Mouse (Mus musculus) CH12.LX (cell line): ENCODE measurements around the gene Flad1. TPM values are rescaled to one million over a fixed set of nuclear protein-coding genes. Genes with fewer than 3 reads are reported as not detected.
A peak's percentile ranks its signal among the peaks of the same experiment; 100 is the strongest.

Experiments used
- DNase-seq: peaks from one replicate; pipeline ENCODE4 v3.0.0-alpha.2; 2013; ENCODE audit errors: extremely low read depth
- H3K27ac ChIP-seq: 2 replicates; pipeline ENCODE4 v1.5.1; 2012; ENCODE audit warnings: low read depth, mild to moderate bottlenecking, control low read depth, moderate library complexity; ENCODE audit not compliant: insufficient read depth
- H3K27me3 ChIP-seq: replicated peaks from 2 replicates; pipeline ENCODE3; 2012; ENCODE audit warnings: inconsistent platforms
- H3K36me3 ChIP-seq, 2 experiments: replicated peaks in 1 of 2; 2 replicates each; pipeline versions ENCODE3 to v1.6.1; 2012; ENCODE audit warnings: inconsistent platforms in 1 of 2, low read length in 1 of 2, mild to moderate bottlenecking in 1 of 2, mixed read lengths in 1 of 2, moderate library complexity in 1 of 2; ENCODE audit not compliant: control insufficient read depth in 1 of 2, insufficient read depth in 1 of 2
- H3K4me1 ChIP-seq, 2 experiments: 2 replicates each; pipeline ENCODE4 v1.6.1; 2012; ENCODE audit warnings: inconsistent platforms in 1 of 2, moderate library complexity in 1 of 2; ENCODE audit not compliant: insufficient read depth in 2 of 2, control insufficient read depth in 1 of 2
- H3K4me2 ChIP-seq: 2 replicates; pipeline ENCODE4 v1.6.1; 2012; ENCODE audit warnings: low read depth, mild to moderate bottlenecking, control low read depth; ENCODE audit not compliant: poor library complexity, insufficient read depth, severe bottlenecking
- H3K4me3 ChIP-seq, 3 experiments: fragments of 150-350 bp in 1 of 3; sonication (generic) in 1 of 3; replicated peaks in 1 of 3; 2 replicates each; pipeline versions ENCODE3 to v1.5.1; 2011 to 2012; ENCODE audit warnings: low read depth in 2 of 3, low read length in 2 of 3, mild to moderate bottlenecking in 2 of 3, moderate library complexity in 2 of 3, control low read depth in 1 of 3, improper control_type of control experiment in 1 of 3, inconsistent platforms in 1 of 3, mixed read lengths in 1 of 3; ENCODE audit not compliant: poor library complexity in 1 of 3
- H3K79me2 ChIP-seq: replicated peaks from 2 replicates; pipeline ENCODE4 v1.6.1; 2012; ENCODE audit warnings: mild to moderate bottlenecking, moderate library complexity; ENCODE audit not compliant: control insufficient read depth, poor library complexity, insufficient read depth, severe bottlenecking; ENCODE audit errors: extremely low read depth
- H3K9ac ChIP-seq: 2 replicates; pipeline ENCODE4 v1.6.1; 2012; ENCODE audit warnings: low read depth, mild to moderate bottlenecking, control low read depth, moderate library complexity; ENCODE audit not compliant: insufficient read depth
- H3K9me3 ChIP-seq: replicated peaks from 2 replicates; pipeline ENCODE3; 2012; ENCODE audit warnings: low read length, inconsistent platforms, mixed read lengths
- CHD1 ChIP-seq: IDR thresholded peaks from 2 replicates; pipeline ENCODE4 v1.6.1; 2012; ENCODE audit warnings: low read depth, low read length, improper control_type of control experiment, inconsistent platforms
- CHD2 ChIP-seq: IDR thresholded peaks from 2 replicates; pipeline ENCODE4 v1.6.1; 2011; ENCODE audit warnings: low read length, improper control_type of control experiment
- CTCF ChIP-seq, 2 experiments: IDR thresholded peaks in 1 of 2; conservative IDR thresholded peaks in 1 of 2; 2 replicates each; pipeline ENCODE4 v1.5.1; 2011 to 2012; ENCODE audit warnings: low read depth in 2 of 2, low read length in 2 of 2, improper control_type of control experiment in 1 of 2, inconsistent platforms in 1 of 2, mild to moderate bottlenecking in 1 of 2, moderate library complexity in 1 of 2
- E2F4 ChIP-seq: IDR thresholded peaks from 2 replicates; pipeline ENCODE4 v1.6.1; 2011; ENCODE audit warnings: low read depth, low read length, improper control_type of control experiment; ENCODE audit not compliant: insufficient replicate concordance
- EP300 ChIP-seq: IDR thresholded peaks from 2 replicates; pipeline ENCODE4 v1.6.1; 2011; ENCODE audit warnings: low read length, improper control_type of control experiment
- ETS1 ChIP-seq: conservative IDR thresholded peaks from 2 replicates; pipeline ENCODE4 v1.6.1; 2012; ENCODE audit warnings: low read depth, mild to moderate bottlenecking, inconsistent platforms, low read length, improper control_type of control experiment, moderate library complexity
- HCFC1 ChIP-seq: IDR thresholded peaks from 2 replicates; pipeline ENCODE4 v1.6.1; 2012; ENCODE audit warnings: low read depth, mild to moderate bottlenecking, inconsistent platforms, low read length, improper control_type of control experiment
- IRF4 ChIP-seq: IDR thresholded peaks from 2 replicates; pipeline ENCODE4 v1.6.1; 2014; ENCODE audit warnings: low read depth, mild to moderate bottlenecking, inconsistent platforms, low read length, improper control_type of control experiment
- JUN ChIP-seq: IDR thresholded peaks from 2 replicates; pipeline ENCODE4 v1.6.1; 2011; ENCODE audit warnings: low read depth, mild to moderate bottlenecking, low read length, improper control_type of control experiment, moderate library complexity; ENCODE audit not compliant: insufficient read depth
- JUND ChIP-seq: conservative IDR thresholded peaks from 2 replicates; pipeline ENCODE4 v1.6.1; 2011; ENCODE audit warnings: low read depth, low read length, improper control_type of control experiment
- KAT2A ChIP-seq: IDR thresholded peaks from 2 replicates; pipeline ENCODE4 v1.6.1; 2012; ENCODE audit warnings: low read length, improper control_type of control experiment, inconsistent platforms; ENCODE audit not compliant: insufficient replicate concordance
- MAX ChIP-seq: IDR thresholded peaks from 2 replicates; pipeline ENCODE4 v1.6.1; 2011; ENCODE audit warnings: low read length, improper control_type of control experiment
- MAZ ChIP-seq: IDR thresholded peaks from 2 replicates; pipeline ENCODE4 v1.6.1; 2012; ENCODE audit warnings: low read depth, mild to moderate bottlenecking, inconsistent platforms, low read length, improper control_type of control experiment, moderate library complexity
- MEF2A ChIP-seq: IDR thresholded peaks from 2 replicates; pipeline ENCODE4 v1.6.1; 2014; ENCODE audit warnings: low read depth, mild to moderate bottlenecking, inconsistent platforms, low read length, improper control_type of control experiment, borderline replicate concordance
- MXI1 ChIP-seq: IDR thresholded peaks from 2 replicates; pipeline ENCODE4 v1.6.1; 2011; ENCODE audit warnings: mild to moderate bottlenecking, low read depth, low read length, improper control_type of control experiment
- MYC ChIP-seq: IDR thresholded peaks from 2 replicates; pipeline ENCODE4 v1.6.1; 2011; ENCODE audit warnings: low read depth, mild to moderate bottlenecking, improper control_type of control experiment, low read length
- NELFE ChIP-seq: IDR thresholded peaks from 2 replicates; pipeline ENCODE4 v1.6.1; 2011; ENCODE audit warnings: low read depth, low read length, improper control_type of control experiment
- PAX5 ChIP-seq: IDR thresholded peaks from 2 replicates; pipeline ENCODE4 v1.6.1; 2012; ENCODE audit warnings: low read length, inconsistent platforms, mixed read lengths
- POLR2AphosphoS2 ChIP-seq: IDR thresholded peaks from 2 replicates; pipeline ENCODE4 v1.6.1; 2011; ENCODE audit warnings: low read depth, low read length, improper control_type of control experiment
- RCOR1 ChIP-seq: conservative IDR thresholded peaks from 2 replicates; pipeline ENCODE4 v1.6.1; 2012; ENCODE audit warnings: low read depth, mild to moderate bottlenecking, inconsistent platforms, low read length, improper control_type of control experiment
- SIN3A ChIP-seq: IDR thresholded peaks from 2 replicates; pipeline ENCODE4 v1.6.1; 2012; ENCODE audit warnings: low read length, improper control_type of control experiment, inconsistent platforms
- SMC3 ChIP-seq: IDR thresholded peaks from 2 replicates; pipeline ENCODE4 v1.6.1; 2011; ENCODE audit warnings: low read depth, low read length, improper control_type of control experiment
- TBP ChIP-seq: conservative IDR thresholded peaks from 2 replicates; pipeline ENCODE4 v1.6.1; 2011; ENCODE audit warnings: low read depth, low read length, improper control_type of control experiment
- TCF12 ChIP-seq: IDR thresholded peaks from 2 replicates; pipeline ENCODE4 v1.6.1; 2014; ENCODE audit warnings: low read depth, mild to moderate bottlenecking, inconsistent platforms, low read length, improper control_type of control experiment
- USF1 ChIP-seq: IDR thresholded peaks from 2 replicates; pipeline ENCODE4 v1.6.1; 2014; ENCODE audit warnings: low read depth, mild to moderate bottlenecking, inconsistent platforms, low read length, improper control_type of control experiment
- USF2 ChIP-seq: conservative IDR thresholded peaks from 2 replicates; pipeline ENCODE4 v1.6.1; 2011; ENCODE audit warnings: low read depth, low read length, improper control_type of control experiment
- ZC3H11A ChIP-seq: IDR thresholded peaks from 2 replicates; pipeline ENCODE4 v1.6.1; 2012; ENCODE audit warnings: low read depth, mild to moderate bottlenecking, inconsistent platforms, low read length, improper control_type of control experiment
- ZKSCAN1 ChIP-seq: IDR thresholded peaks from 2 replicates; pipeline ENCODE4 v1.6.1; 2012; ENCODE audit warnings: low read depth, inconsistent platforms, low read length, improper control_type of control experiment, borderline replicate concordance
- ZMIZ1 ChIP-seq: IDR thresholded peaks from 2 replicates; pipeline ENCODE4 v1.6.1; 2012; ENCODE audit warnings: low read depth, mild to moderate bottlenecking, inconsistent platforms, low read length, improper control_type of control experiment
- dilution Hi-C: fragments of 300-500 bp; cut with MboI; formaldehyde crosslinking; loops from 2 replicates; pipeline ENCODE4 v1.14.3; 2020; ENCODE audit warnings: low sequenced_read_pairs; ENCODE audit not compliant: extremely low pct_unique_long_range_greater_than_20kb, extremely low pct_ligation_motif_present
- in situ Hi-C: fragments of 300-500 bp; cut with MboI; formaldehyde crosslinking; loops from 3 replicates; pipeline ENCODE4 v1.14.3; 2019; ENCODE audit warnings: low sequenced_read_pairs, low pct_ligation_motif_present, low pct_unique_long_range_greater_than_20kb, mixed read lengths
- polyA plus RNA-seq: library from polyadenylated mRNA; unstranded; fragments of >175 nt; gene quantifications from 2 replicates; pipeline ENCODE4 v1.2.1, GENCODE M21; 2012; ENCODE audit warnings: low read depth; ENCODE audit not compliant: insufficient read length
- total RNA-seq, 2 experiments: library from RNA; depleted of rRNA; stranded (reverse); fragments of 300-350 nt in 1 of 2; fragments of >200 nt in 1 of 2; gene quantifications; 2 replicates each; pipeline ENCODE4 v1.2.3; 2012 to 2014

Flad1 gene
- total and polyA plus RNA-seq, 3 experiments = 26.0 to 31.1 (median 26.9) TPM

DNA sequence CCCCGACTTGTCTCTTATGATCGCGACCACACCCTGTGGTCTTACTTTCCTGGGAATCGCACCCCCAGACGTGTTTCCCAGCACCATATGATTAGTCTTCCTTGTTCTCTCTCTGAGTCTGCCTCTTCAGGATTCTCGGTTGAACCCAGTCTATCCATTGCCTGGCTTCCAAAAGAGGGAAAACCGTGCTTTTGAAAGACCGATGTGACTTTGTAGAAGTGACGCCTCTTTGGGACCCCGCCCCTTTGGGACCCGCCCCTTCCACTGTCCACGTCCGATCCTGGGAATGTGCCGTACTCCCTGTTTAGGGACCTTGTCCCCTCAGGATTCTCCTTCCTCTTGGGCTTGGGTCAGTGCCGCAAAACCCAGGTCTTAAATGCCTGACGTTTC lies 7.2 kb upstream of the Flad1 start:
- peak overlapping the region; percentile 69 to 85 (median 81) for H3K4me3 ChIP-seq
- peaks cover 40 to 49% of the 10 kb centered on the region in 2 experiments for H3K36me3 ChIP-seq
- DNase-seq = peak; percentile 37
- H3K27me3 ChIP-seq = no peaks in the 10 kb centered on the region
- H3K9me3 ChIP-seq = peaks cover 8% of the 10 kb centered on the region
- TF ChIP-seq KAT2A (no peak), ZMIZ1 (no peak), TBP (no peak; the same call in 1 of the 2 replicates), HCFC1 (no peak), SIN3A (peak; percentile 18; the same call in 1 of the 2 replicates), CTCF (conservative IDR thresholded peaks at IDR 0.05 in 1 of 2, IDR thresholded peaks at IDR 0.05 in 1 of 2; ENCODE audit: low read depth in 2 of 2, low read length in 2 of 2) (no peak), CHD1 (0 out of 2 replicates have a peak, but pooled peaks have one; percentile 60), ZKSCAN1 (no peak), EP300 (no peak)
- in situ Hi-C loops = no loop called here
- H3K79me2 ChIP-seq = peaks cover 51% of the 10 kb centered on the region
- H3K4me1 ChIP-seq = peaks cover 18 to 47% of the 10 kb centered on the region in 2 experiments
- dilution Hi-C loops = no loop called here
- peak overlapping the region; percentile 96 for H3K4me2 ChIP-seq
- H3K9ac ChIP-seq = peak overlapping the region; percentile 98
- peak overlapping the region; percentile 72 for H3K27ac ChIP-seq

GRCm38 (mm10) chr3:89418170-89418860 lies 6.6 kb upstream of the Flad1 start, which contains the start of the genes Cks1b and Shc1:
TSS of gene Cks1b (minus strand) at chr3:89418383.
TSS of gene Shc1 (plus strand) at chr3:89418443.
- peaks cover 36 to 48% of the 10 kb centered on the region in 2 experiments for H3K36me3 ChIP-seq
- H3K4me2 ChIP-seq = peak within 1 kb of the TSS; percentile 96
- peak within 1 kb of the TSS; percentile 98 for H3K9ac ChIP-seq
- DNase-seq = peak; percentile 99
- H3K27me3 ChIP-seq = no peaks in the 10 kb centered on the region
- in situ Hi-C loops (no loop called here), dilution Hi-C loops (no loop called here)
- peak within 1 kb of the TSS; percentile 76 for H3K27ac ChIP-seq
- H3K4me1 ChIP-seq = peaks cover 18 to 47% of the 10 kb centered on the region in 2 experiments
- peaks cover 8% of the 10 kb centered on the region for H3K9me3 ChIP-seq
- H3K4me3 ChIP-seq = peak within 1 kb of the TSS; percentile 69 to 85 (median 81)
- H3K79me2 ChIP-seq = peaks cover 51% of the 10 kb centered on the region
- peak; percentile 87; the same call in 1 of the 2 replicates for TF ChIP-seq E2F4
- peak; percentile 75; the same call in 1 of the 2 replicates for TF ChIP-seq KAT2A
- peak; percentile 88 for TF ChIP-seq NELFE
- TF ChIP-seq MEF2A = peak; percentile 41
- peak; percentile 90 for TF ChIP-seq POLR2AphosphoS2
- peak; percentile 42; the same call in 1 of the 2 replicates for TF ChIP-seq TBP
- TF ChIP-seq ZKSCAN1 = no peak
- TF ChIP-seq ZMIZ1 = peak; percentile 87
- no peak for TF ChIP-seq PAX5
- peak; percentile 93 for TF ChIP-seq MAX
- peak; percentile 68 for TF ChIP-seq HCFC1
- TF ChIP-seq SMC3 = no peak
- no peak for TF ChIP-seq JUND
- TF ChIP-seq ETS1 = no peak
- TF ChIP-seq USF1 = no peak
- TF ChIP-seq MXI1 = peak; percentile 99
- no peak for TF ChIP-seq RCOR1
- TF ChIP-seq EP300 = no peak
- no peak for TF ChIP-seq USF2
- TF ChIP-seq JUN = no peak
- TF ChIP-seq MAZ = no peak
- peak; percentile 43; the same call in 1 of the 2 replicates for TF ChIP-seq TCF12
- peak; percentile 68 for TF ChIP-seq CHD2
- no peak for TF ChIP-seq CHD1
- TF ChIP-seq ZC3H11A = no peak
- peak; percentile 28; the same call in 1 of the 2 replicates for TF ChIP-seq IRF4
- TF ChIP-seq SIN3A = peak; percentile 98
- TF ChIP-seq MYC = peak; percentile 93
